Mouse (Mus musculus): ENCODE data around the gene Dspp. TPM values are rescaled to one million over a fixed set of nuclear protein-coding genes. Genes with fewer than 3 reads are reported as not detected.
A peak's percentile ranks its signal among the peaks of the same experiment; 100 is the strongest.

The Dspp gene
- not detected in 2 replicates for polyA plus RNA-seq (2016; fragmentation: Nextera tagmentation; extraction: Ambion mirVana)

- Histone ChIP-seq H3K9me3 (replicated peaks) (no peaks in the 10 kb centered on the region), H3K36me3 (no peaks in the 10 kb centered on the region), H3K4me1 (no peaks in the 10 kb centered on the region), H3K4me3 (no peak within 1 kb of the TSS), H3K27ac (no peak within 1 kb of the TSS), H3K27me3 (ENCODE audit: low read depth, poor library complexity, severe bottlenecking) (no peaks in the 10 kb centered on the region)
- no peak for DNase-seq (ENCODE audit: low spot score)
- WGBS = 87% methylated on average over 7 of the region's 7 CpGs
Observed at GRCm38 (mm10) chr5:104170412-104170811, at the start of gene Dspp. Dspp (plus strand) TSS chr5:104170712.

- DNase-seq (ENCODE audit: low spot score) = no peak
- WGBS = 74% methylated on average over 6 of the region's 6 CpGs
- no peaks in the 10 kb centered on the region for H3K36me3 ChIP-seq
- H3K4me3 ChIP-seq = no peak overlapping the region
- H3K27ac ChIP-seq = no peak overlapping the region
- H3K9me3 ChIP-seq (replicated peaks) = no peaks in the 10 kb centered on the region
- no peaks in the 10 kb centered on the region for H3K27me3 ChIP-seq (ENCODE audit: low read depth, poor library complexity, severe bottlenecking)
- peaks cover 12% of the 10 kb centered on the region for H3K4me1 ChIP-seq
Observed at GRCm38 (mm10) chr5:104124016-104124658, 46.4 kb upstream of the Dspp start.

- Histone ChIP-seq H3K36me3 (no peaks in the 10 kb centered on the region), H3K27ac (no peak overlapping the region), H3K4me1 (peaks cover 12% of the 10 kb centered on the region), H3K9me3 (replicated peaks) (no peaks in the 10 kb centered on the region), H3K27me3 (ENCODE audit: low read depth, poor library complexity, severe bottlenecking) (no peaks in the 10 kb centered on the region), H3K4me3 (no peak overlapping the region)
- WGBS = 90% methylated on average over 12 of the region's 12 CpGs
- DNase-seq (ENCODE audit: low spot score) = no peak
Observed at GRCm38 (mm10) chr5:104126561-104127320, 43.8 kb upstream of the Dspp start.

- H3K4me3 ChIP-seq = no peak overlapping the region
- H3K36me3 ChIP-seq = no peaks in the 10 kb centered on the region
- H3K27me3 ChIP-seq (ENCODE audit: low read depth, poor library complexity, severe bottlenecking) = no peaks in the 10 kb centered on the region
- 81% methylated on average over 1 of the region's 1 CpGs for WGBS
- H3K27ac ChIP-seq = no peak overlapping the region
- DNase-seq (ENCODE audit: low spot score) = no peak
- H3K9me3 ChIP-seq (replicated peaks) = no peaks in the 10 kb centered on the region
- H3K4me1 ChIP-seq = peaks cover 12% of the 10 kb centered on the region
Observed at GRCm38 (mm10) chr5:104127351-104127750, 43.2 kb upstream of the Dspp start.

- H3K9me3 ChIP-seq (replicated peaks) = no peaks in the 10 kb centered on the region
- no peaks in the 10 kb centered on the region for H3K36me3 ChIP-seq
- no peak for DNase-seq (ENCODE audit: low spot score)
- 42% methylated on average over 12 of the region's 12 CpGs for WGBS
- H3K4me1 ChIP-seq = peaks cover 12% of the 10 kb centered on the region
- H3K27me3 ChIP-seq (ENCODE audit: low read depth, poor library complexity, severe bottlenecking) = no peaks in the 10 kb centered on the region
- peak overlapping the region; percentile 62 for H3K27ac ChIP-seq
- H3K4me3 ChIP-seq = no peak overlapping the region
Observed at GRCm38 (mm10) chr5:104128281-104129031, 42.1 kb upstream of the Dspp start.

- Histone ChIP-seq H3K4me3 (no peak overlapping the region), H3K9me3 (replicated peaks) (no peaks in the 10 kb centered on the region), H3K27ac (no peak overlapping the region), H3K4me1 (peaks cover 12% of the 10 kb centered on the region), H3K36me3 (no peaks in the 10 kb centered on the region), H3K27me3 (ENCODE audit: low read depth, poor library complexity, severe bottlenecking) (no peaks in the 10 kb centered on the region)
- 96% methylated on average over 4 of the region's 4 CpGs for WGBS
- DNase-seq (ENCODE audit: low spot score) = no peak
Observed at GRCm38 (mm10) chr5:104130891-104131290, 39.6 kb upstream of the Dspp start.

GRCm38 (mm10) chr5:104131544-104131943 lies 39.0 kb upstream of the Dspp start:
- no peaks in the 10 kb centered on the region for H3K27me3 ChIP-seq (ENCODE audit: low read depth, poor library complexity, severe bottlenecking)
- no peak for DNase-seq (ENCODE audit: low spot score)
- no peaks in the 10 kb centered on the region for H3K36me3 ChIP-seq
- no peak overlapping the region for H3K4me3 ChIP-seq
- H3K27ac ChIP-seq = no peak overlapping the region
- H3K4me1 ChIP-seq = peaks cover 12% of the 10 kb centered on the region
- 69% methylated on average over 4 of the region's 4 CpGs for WGBS
- no peaks in the 10 kb centered on the region for H3K9me3 ChIP-seq (replicated peaks)

- H3K27ac ChIP-seq = no peak overlapping the region
Observed at GRCm38 (mm10) chr5:104133752-104134151, 36.8 kb upstream of the Dspp start.

GRCm38 (mm10) chr5:104137920-104138541 lies 32.5 kb upstream of the Dspp start:
- Histone ChIP-seq H3K4me1 (peaks cover 7% of the 10 kb centered on the region; the same call in 1 of the 2 replicates), H3K36me3 (no peaks in the 10 kb centered on the region), H3K27ac (no peak overlapping the region), H3K4me3 (no peak overlapping the region), H3K9me3 (replicated peaks) (no peaks in the 10 kb centered on the region), H3K27me3 (ENCODE audit: low read depth, poor library complexity, severe bottlenecking) (no peaks in the 10 kb centered on the region)
- WGBS = 80% methylated on average over 10 of the region's 10 CpGs
- no peak for DNase-seq (ENCODE audit: low spot score)

More at GRCm38 (mm10) chr5:104133752-104134151, 36.8 kb upstream of the Dspp start:
- no peaks in the 10 kb centered on the region for H3K9me3 ChIP-seq (replicated peaks)
- DNase-seq (ENCODE audit: low spot score) = no peak
- no peak overlapping the region for H3K4me3 ChIP-seq
- no peaks in the 10 kb centered on the region for H3K27me3 ChIP-seq (ENCODE audit: low read depth, poor library complexity, severe bottlenecking)
- H3K36me3 ChIP-seq = no peaks in the 10 kb centered on the region
- WGBS = 79% methylated on average over 4 of the region's 4 CpGs
- peaks cover 3% of the 10 kb centered on the region for H3K4me1 ChIP-seq

- Histone ChIP-seq H3K4me3 (no peak overlapping the region), H3K4me1 (peaks cover 7% of the 10 kb centered on the region; the same call in 1 of the 2 replicates), H3K27ac (no peak overlapping the region), H3K36me3 (no peaks in the 10 kb centered on the region), H3K27me3 (ENCODE audit: low read depth, poor library complexity, severe bottlenecking) (no peaks in the 10 kb centered on the region), H3K9me3 (replicated peaks) (no peaks in the 10 kb centered on the region)
- no peak for DNase-seq (ENCODE audit: low spot score)
- WGBS = 87% methylated on average over 2 of the region's 2 CpGs
Observed at GRCm38 (mm10) chr5:104141067-104141466, 29.4 kb upstream of the Dspp start.

GRCm38 (mm10) chr5:104144057-104144456 lies 26.5 kb upstream of the Dspp start:
- no peak overlapping the region for H3K4me3 ChIP-seq
- H3K36me3 ChIP-seq = no peaks in the 10 kb centered on the region
- H3K4me1 ChIP-seq = peaks cover 7% of the 10 kb centered on the region; the same call in 1 of the 2 replicates
- H3K27ac ChIP-seq = no peak overlapping the region
- DNase-seq (ENCODE audit: low spot score) = no peak
- no peaks in the 10 kb centered on the region for H3K9me3 ChIP-seq (replicated peaks)
- H3K27me3 ChIP-seq (ENCODE audit: low read depth, poor library complexity, severe bottlenecking) = no peaks in the 10 kb centered on the region
- WGBS = 82% methylated on average over 4 of the region's 4 CpGs

- DNase-seq (ENCODE audit: low spot score) = no peak
- 47% methylated on average over 7 of the region's 7 CpGs for WGBS
- peaks cover 5% of the 10 kb centered on the region for H3K4me1 ChIP-seq
- no peak overlapping the region for H3K4me3 ChIP-seq
- no peak overlapping the region for H3K27ac ChIP-seq
- H3K9me3 ChIP-seq (replicated peaks) = no peaks in the 10 kb centered on the region
- no peaks in the 10 kb centered on the region for H3K27me3 ChIP-seq (ENCODE audit: low read depth, poor library complexity, severe bottlenecking)
- no peaks in the 10 kb centered on the region for H3K36me3 ChIP-seq
Observed at GRCm38 (mm10) chr5:104149349-104149748, 21.2 kb upstream of the Dspp start.

All from limb, embryonic 10.5 days (tissue).